Mouse (Mus musculus) midbrain, embryonic 16.5 days (tissue): ENCODE data around the gene Prrg4. TPM values are rescaled to one million over a fixed set of nuclear protein-coding genes. Genes with fewer than 3 reads are reported as not detected.
"Not testable (repeated sequence)": the region's sequence is repeated elsewhere in the genome, so short reads cannot be mapped to it uniquely, and the experiment has no call there.

ENCODE experiments used
- ATAC-seq: fragments of 200-750 bp; cut with Nextera tagmentation; 2 replicates; pipeline ENCODE4 v1.8.0; 2017; ENCODE audit warnings: moderate TSS enrichment
- H3K27ac ChIP-seq: fragments of 300-500 bp; sonication (generic); 2 replicates; pipeline ENCODE4 v1.5.1; 2014; ENCODE audit warnings: mild to moderate bottlenecking, low read length, mixed read lengths
- H3K27me3 ChIP-seq: fragments of 300-500 bp; sonication (generic); 2 replicates; pipeline ENCODE4 v1.6.1; 2014; ENCODE audit warnings: low read depth, low read length, mixed read lengths; ENCODE audit not compliant: control insufficient read depth, insufficient read depth
- H3K36me3 ChIP-seq: fragments of 300-500 bp; sonication (generic); 2 replicates; pipeline ENCODE4 v1.6.1; 2014; ENCODE audit warnings: mild to moderate bottlenecking, low read length, moderate library complexity, mixed read lengths; ENCODE audit not compliant: control insufficient read depth, insufficient read depth
- H3K4me1 ChIP-seq: fragments of 300-500 bp; sonication (generic); 2 replicates; pipeline ENCODE4 v1.6.1; 2014; ENCODE audit warnings: mild to moderate bottlenecking, low read length, mixed read lengths; ENCODE audit not compliant: control insufficient read depth, insufficient read depth
- H3K4me2 ChIP-seq: fragments of 300-500 bp; sonication (generic); 2 replicates; pipeline ENCODE4 v1.6.1; 2014; ENCODE audit warnings: mild to moderate bottlenecking, low read length, mixed read lengths
- H3K4me3 ChIP-seq: fragments of 300-500 bp; sonication (generic); 2 replicates; pipeline ENCODE4 v1.5.1; 2014; ENCODE audit warnings: low read depth, mild to moderate bottlenecking, low read length, moderate library complexity, mixed read lengths
- H3K9ac ChIP-seq: fragments of 300-500 bp; sonication (generic); 2 replicates; pipeline ENCODE4 v1.6.1; 2014; ENCODE audit warnings: low read depth, low read length, mixed read lengths
- H3K9me3 ChIP-seq: fragments of 300-500 bp; sonication (generic); replicated peaks from 2 replicates; pipeline ENCODE4 v1.6.1; 2014; ENCODE audit warnings: mild to moderate bottlenecking, low read length, mixed read lengths; ENCODE audit not compliant: control insufficient read depth, poor library complexity, severe bottlenecking
- WGBS: fragments of 180-500 bp; shearing (Covaris S2); extraction: QIAGEN DNeasy Blood & Tissue Kit; methylation state at CpG from one replicate; pipeline ENCODE4 v1.1.7; 2014; 5-methylcytosine and 5-hydroxymethylcytosine counted together
- polyA plus RNA-seq: library from polyadenylated mRNA; unstranded; fragments of >200 nt; fragmentation: Nextera tagmentation; extraction: Ambion mirVana; gene quantifications from 2 replicates; pipeline ENCODE4 v1.2.1, GENCODE M21; 2015

Prrg4 gene
- polyA plus RNA-seq, result 0.58 and 0.78 TPM in 2 replicates

DNA sequence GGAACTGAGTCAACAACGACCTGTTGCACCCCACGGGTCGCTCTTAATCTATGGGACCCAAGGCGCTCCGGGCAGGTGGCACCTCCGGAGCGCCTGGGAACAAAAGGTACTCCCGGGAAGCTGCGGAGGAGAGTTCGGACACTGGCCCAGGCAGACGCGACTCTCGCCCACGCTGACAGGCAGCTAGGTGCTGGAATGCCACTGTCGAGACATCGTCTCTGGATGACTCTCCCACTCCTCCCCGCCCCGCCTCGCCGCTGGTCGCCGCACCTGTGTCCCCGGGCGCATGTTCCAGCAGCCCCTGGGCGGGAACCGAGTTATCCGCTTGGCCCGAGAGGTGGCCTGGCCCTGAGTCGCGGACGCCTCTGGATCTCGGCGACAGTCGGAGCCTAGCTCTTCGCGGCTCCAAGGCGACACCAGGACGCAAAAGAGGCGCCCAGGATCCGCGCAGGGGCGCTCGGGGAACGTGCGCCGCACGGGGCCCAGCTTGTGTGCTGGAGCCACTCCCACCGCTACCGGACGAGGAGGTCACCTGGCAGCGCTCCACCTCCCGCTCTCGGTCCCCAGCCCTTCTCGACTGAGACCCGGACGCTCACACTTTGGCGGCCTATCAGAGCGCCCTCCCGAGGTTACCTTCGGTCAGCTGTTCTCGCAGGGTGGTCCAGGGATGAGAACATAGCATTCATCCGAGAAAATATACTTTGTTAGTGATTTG is at the start of gene Prrg4:
TSS of gene Prrg4 (minus strand) at position 601 of the 715 bp plus-strand sequence.
- H3K27ac ChIP-seq, result no peak within 1 kb of the TSS
- H3K27me3 ChIP-seq, result peaks cover 8% of the 10 kb centered on the region
- H3K4me2 ChIP-seq, result peak within 1 kb of the TSS; percentile 99
- peak; percentile 85 for ATAC-seq
- under 1% methylated on average over 60 of the region's 62 CpGs for WGBS
- H3K9ac ChIP-seq, result peak within 1 kb of the TSS; percentile 68
- peaks cover 6% of the 10 kb centered on the region for H3K4me1 ChIP-seq
- peak within 1 kb of the TSS; percentile 48 for H3K4me3 ChIP-seq
- no peaks in the 10 kb centered on the region for H3K36me3 ChIP-seq
- no peaks in the 10 kb centered on the region for H3K9me3 ChIP-seq

GRCm38 (mm10) chr2:104887882-104888566 is 38.3 kb upstream of the Prrg4 start:
- H3K4me2 ChIP-seq, result no peak overlapping the region

DNA sequence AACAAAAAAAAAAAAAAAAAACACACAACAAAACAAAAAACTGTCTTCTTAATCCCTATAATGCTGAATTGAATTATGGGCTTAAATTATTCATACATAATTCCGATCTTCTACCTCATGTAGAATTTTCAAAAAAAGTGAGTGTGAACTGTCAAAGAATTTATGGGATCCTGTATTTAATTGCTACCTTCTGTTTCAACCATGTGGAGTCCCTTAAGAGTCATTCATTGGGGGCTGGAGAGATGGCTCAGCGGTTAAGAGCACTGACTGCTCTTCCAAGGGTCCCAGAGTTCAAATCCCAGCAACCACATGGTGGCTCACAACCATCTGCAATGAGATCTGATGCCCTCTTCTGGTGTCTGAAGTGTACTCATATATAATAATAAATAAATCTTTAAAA is 37.7 kb upstream of the Prrg4 start:
- not testable (repeated sequence) for H3K9me3 ChIP-seq, ATAC-seq, H3K27me3 ChIP-seq, H3K36me3 ChIP-seq, H3K4me1 ChIP-seq, H3K4me3 ChIP-seq, H3K9ac ChIP-seq, H3K27ac ChIP-seq, H3K4me2 ChIP-seq
- 63% methylated on average over 2 of the region's 2 CpGs for WGBS

More at GRCm38 (mm10) chr2:104887882-104888566, 38.3 kb upstream of the Prrg4 start:
- no peak overlapping the region for H3K9ac ChIP-seq
- no peaks in the 10 kb centered on the region for H3K4me1 ChIP-seq
- peak; percentile 80 for ATAC-seq
- H3K27me3 ChIP-seq, result no peaks in the 10 kb centered on the region
- H3K9me3 ChIP-seq, result no peaks in the 10 kb centered on the region
- H3K36me3 ChIP-seq, result no peaks in the 10 kb centered on the region
- no peak overlapping the region for H3K27ac ChIP-seq
- WGBS, result 23% methylated on average over 10 of the region's 10 CpGs
- no peak overlapping the region for H3K4me3 ChIP-seq

- Histone ChIP-seq H3K36me3 (no peaks in the 10 kb centered on the region), H3K27me3 (no peaks in the 10 kb centered on the region), H3K4me1 (no peaks in the 10 kb centered on the region), H3K9me3 (no peaks in the 10 kb centered on the region), H3K4me2 (no peak overlapping the region), H3K9ac (no peak overlapping the region), H3K27ac (no peak overlapping the region), H3K4me3 (no peak overlapping the region)
- ATAC-seq, result no peak
- WGBS, result 90% methylated on average over 18 of the region's 18 CpGs
Observed at GRCm38 (mm10) chr2:104886109-104886508, 36.4 kb upstream of the Prrg4 start.

DNA sequence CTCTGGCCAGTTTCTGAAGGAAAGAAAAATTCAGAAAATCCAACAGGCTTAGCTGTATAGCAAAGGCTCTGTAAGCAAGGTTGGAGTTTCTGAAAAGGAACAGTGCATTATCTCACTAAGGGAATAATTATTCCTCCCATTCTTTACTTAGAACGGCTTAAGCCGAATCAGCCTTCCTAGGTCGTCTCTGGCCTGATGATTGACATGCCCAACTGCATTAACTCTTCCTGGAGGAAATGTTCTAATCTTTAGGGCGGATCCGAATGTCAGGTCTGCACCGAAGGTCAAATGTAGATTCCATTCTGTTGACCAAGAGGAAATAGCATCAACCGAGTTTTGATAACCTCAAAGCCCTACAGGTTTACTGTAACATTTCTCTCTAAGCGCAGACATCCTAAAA is 29.1 kb upstream of the Prrg4 start:
- H3K9me3 ChIP-seq, result no peaks in the 10 kb centered on the region
- 75% methylated on average over 8 of the region's 8 CpGs for WGBS
- no peak for ATAC-seq
- no peak overlapping the region for H3K4me2 ChIP-seq
- no peaks in the 10 kb centered on the region for H3K4me1 ChIP-seq
- H3K4me3 ChIP-seq, result no peak overlapping the region
- H3K27me3 ChIP-seq, result no peaks in the 10 kb centered on the region
- H3K27ac ChIP-seq, result no peak overlapping the region
- H3K9ac ChIP-seq, result no peak overlapping the region
- no peaks in the 10 kb centered on the region for H3K36me3 ChIP-seq

- ATAC-seq, result no peak
- Histone ChIP-seq H3K9me3 (no peaks in the 10 kb centered on the region), H3K36me3 (no peaks in the 10 kb centered on the region), H3K4me2 (no peak overlapping the region), H3K4me1 (no peaks in the 10 kb centered on the region), H3K27ac (no peak overlapping the region), H3K27me3 (no peaks in the 10 kb centered on the region), H3K4me3 (no peak overlapping the region), H3K9ac (no peak overlapping the region)
- 88% methylated on average over 3 of the region's 3 CpGs for WGBS
Observed at GRCm38 (mm10) chr2:104869101-104869500, 19.4 kb upstream of the Prrg4 start.

GRCm38 (mm10) chr2:104867282-104867855 is 17.7 kb upstream of the Prrg4 start, which contains the start of gene Ccdc73:
Gene Ccdc73, plus strand, starts transcription at chr2:104867805.
- no peak within 1 kb of the TSS for H3K9ac ChIP-seq
- no peak within 1 kb of the TSS for H3K4me3 ChIP-seq
- WGBS, result 93% methylated on average over 13 of the region's 13 CpGs
- no peaks in the 10 kb centered on the region for H3K4me1 ChIP-seq
- no peak for ATAC-seq
- no peaks in the 10 kb centered on the region for H3K9me3 ChIP-seq
- no peak within 1 kb of the TSS for H3K4me2 ChIP-seq
- H3K27me3 ChIP-seq, result no peaks in the 10 kb centered on the region
- no peak within 1 kb of the TSS for H3K27ac ChIP-seq
- no peaks in the 10 kb centered on the region for H3K36me3 ChIP-seq

DNA sequence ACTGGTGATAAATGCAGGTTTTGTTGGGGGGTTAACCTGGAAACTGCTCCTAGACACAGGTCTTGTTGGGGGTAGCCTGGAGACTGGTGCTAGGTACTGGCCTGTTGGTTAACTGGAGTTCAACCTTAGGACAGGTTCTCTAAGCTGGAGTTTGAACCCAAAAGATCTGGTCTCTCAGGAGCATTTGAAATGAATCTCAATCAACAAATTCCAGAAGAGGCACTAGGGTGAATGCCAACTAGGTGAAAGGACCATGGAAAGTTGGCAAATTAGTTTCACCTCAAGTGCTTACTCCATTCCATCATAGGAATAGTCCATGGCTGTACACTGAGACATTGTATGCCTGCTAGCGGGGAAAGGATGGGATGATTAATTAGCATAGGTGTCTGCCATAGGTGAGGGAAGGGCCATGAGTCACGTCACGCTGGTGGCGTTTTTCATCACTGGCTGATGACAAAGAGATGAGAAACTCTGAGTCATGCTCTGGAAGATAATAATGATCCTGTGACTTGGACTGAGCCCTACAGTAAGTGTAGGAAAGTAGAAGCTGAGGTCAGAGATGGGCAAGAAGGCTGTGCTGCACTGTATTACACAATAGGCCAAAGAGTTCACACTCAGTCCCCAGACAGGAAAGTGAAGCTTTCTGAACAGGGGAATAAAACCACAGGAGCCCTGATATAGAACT is 14.6 kb upstream of the Prrg4 start:
- no peaks in the 10 kb centered on the region for H3K27me3 ChIP-seq
- no peak overlapping the region for H3K4me2 ChIP-seq
- 91% methylated on average over 4 of the region's 4 CpGs for WGBS
- no peaks in the 10 kb centered on the region for H3K9me3 ChIP-seq
- ATAC-seq, result no peak
- no peaks in the 10 kb centered on the region for H3K36me3 ChIP-seq
- H3K9ac ChIP-seq, result no peak overlapping the region
- no peak overlapping the region for H3K27ac ChIP-seq
- H3K4me3 ChIP-seq, result no peak overlapping the region
- no peaks in the 10 kb centered on the region for H3K4me1 ChIP-seq
